Mouse (Mus musculus): ENCODE measurements around the gene Tut4. TPM values are rescaled to one million over a fixed set of nuclear protein-coding genes. Genes with fewer than 3 reads are reported as not detected.
A peak's percentile ranks its signal among the peaks of the same experiment; 100 is the strongest.

The Tut4 gene
- total RNA-seq, 2 experiments from 2014 or later, result 16.7 to 20.0 TPM

DNA sequence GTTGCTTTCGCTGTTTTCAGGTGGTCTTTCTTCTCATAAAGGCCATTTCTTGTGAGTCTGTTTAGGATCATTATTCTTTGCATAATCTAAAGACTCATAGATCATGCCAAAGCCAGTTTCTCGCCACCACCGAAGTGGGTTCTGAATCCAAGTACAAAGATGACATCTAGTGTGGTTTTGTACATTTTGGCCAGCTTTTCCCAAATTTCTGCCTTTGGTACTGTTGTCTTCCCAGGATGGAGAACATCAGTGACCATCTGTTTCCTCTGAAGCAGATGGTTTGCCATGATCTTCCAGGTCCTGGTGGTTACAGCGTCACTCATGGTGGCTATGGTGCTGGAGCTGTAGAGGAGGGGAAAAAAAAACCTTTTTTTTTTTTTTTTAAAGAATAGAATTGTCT, 25.0 kb downstream of the Tut4 start:
- DNase-seq (ENCODE audit: low spot score in 2 of 2), result no peak

DNA sequence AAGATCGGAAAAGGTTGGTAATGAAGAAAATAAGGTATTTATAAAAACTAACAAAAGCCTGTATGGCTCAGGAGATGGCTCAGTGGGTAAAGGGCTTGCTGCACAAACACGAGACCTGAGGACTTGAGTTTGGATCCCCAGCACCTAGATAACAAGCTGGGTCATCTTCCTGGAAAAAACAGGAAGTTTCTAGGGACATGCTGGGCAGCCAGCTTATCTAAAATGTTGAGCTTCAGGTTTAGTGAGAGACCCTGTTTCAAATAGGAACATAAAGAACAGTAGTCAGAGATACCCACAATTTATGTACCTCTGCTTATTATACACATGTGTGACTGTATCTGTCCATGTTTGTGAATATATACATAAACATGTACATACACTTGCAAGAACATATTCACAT, 43.8 kb downstream of the Tut4 start:
- no peak for DNase-seq (ENCODE audit: low spot score in 2 of 2)

DNA sequence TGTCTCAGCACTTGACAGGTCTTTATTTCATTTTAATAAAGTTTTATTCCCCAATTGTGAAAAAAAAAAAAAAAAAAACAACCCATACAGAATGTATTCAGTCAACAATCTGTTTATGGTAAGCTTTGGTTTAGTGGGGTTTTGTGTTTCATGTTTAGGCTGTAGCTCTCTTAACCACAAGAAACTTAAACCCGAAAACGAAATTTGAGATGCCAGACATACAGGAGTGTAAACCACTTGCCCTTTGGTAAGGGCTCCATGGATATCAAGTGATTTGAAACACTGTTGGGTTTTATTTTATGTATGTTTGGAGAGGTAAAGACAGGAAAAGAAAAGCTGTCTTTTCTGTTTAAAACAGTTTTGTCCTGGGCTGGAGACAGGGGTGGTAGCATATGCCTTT, 80.5 kb downstream of the Tut4 start:
- DNase-seq (ENCODE audit: low spot score in 2 of 2), result no peak

DNA sequence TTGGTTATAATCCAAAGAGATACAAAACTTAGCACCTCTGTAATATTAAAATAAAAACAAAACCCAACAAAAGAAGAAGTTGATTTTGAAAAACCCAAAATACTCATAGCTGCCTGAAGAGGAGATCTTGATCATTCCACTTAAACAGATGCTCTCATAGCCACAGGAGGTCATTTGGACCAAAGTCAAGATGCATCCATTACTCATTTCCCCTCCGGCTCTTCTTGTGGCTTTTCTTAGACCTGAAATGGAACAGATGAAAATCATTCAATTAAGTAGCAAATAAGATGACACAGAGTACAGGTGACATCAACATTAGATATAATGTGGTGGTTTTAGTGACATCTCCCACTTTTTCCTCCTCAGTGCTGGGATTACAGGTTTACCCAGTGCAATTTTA, 105.8 kb downstream of the Tut4 start:
- DNase-seq (ENCODE audit: low spot score in 2 of 2), result no peak

DNA sequence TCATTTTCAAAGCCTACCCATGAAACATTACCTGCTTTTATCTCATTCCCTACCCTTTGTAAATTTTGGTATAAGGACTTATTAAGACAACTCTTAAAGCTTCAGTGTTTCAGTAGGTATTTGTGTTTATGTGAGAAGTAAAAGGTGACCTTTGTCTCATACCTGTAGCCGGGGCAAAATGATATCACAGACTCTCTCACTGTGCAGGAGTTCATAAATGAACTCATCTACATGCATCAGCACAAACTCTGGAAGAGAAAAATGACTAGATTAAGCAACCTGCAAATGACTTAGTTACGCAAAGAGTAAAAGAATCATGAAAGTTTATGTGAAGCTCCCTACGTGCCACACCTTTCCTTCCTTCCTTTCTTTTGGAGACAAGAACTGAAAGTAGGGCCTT, 113.4 kb downstream of the Tut4 start:
- no peak for DNase-seq (ENCODE audit: low spot score in 2 of 2)

DNA sequence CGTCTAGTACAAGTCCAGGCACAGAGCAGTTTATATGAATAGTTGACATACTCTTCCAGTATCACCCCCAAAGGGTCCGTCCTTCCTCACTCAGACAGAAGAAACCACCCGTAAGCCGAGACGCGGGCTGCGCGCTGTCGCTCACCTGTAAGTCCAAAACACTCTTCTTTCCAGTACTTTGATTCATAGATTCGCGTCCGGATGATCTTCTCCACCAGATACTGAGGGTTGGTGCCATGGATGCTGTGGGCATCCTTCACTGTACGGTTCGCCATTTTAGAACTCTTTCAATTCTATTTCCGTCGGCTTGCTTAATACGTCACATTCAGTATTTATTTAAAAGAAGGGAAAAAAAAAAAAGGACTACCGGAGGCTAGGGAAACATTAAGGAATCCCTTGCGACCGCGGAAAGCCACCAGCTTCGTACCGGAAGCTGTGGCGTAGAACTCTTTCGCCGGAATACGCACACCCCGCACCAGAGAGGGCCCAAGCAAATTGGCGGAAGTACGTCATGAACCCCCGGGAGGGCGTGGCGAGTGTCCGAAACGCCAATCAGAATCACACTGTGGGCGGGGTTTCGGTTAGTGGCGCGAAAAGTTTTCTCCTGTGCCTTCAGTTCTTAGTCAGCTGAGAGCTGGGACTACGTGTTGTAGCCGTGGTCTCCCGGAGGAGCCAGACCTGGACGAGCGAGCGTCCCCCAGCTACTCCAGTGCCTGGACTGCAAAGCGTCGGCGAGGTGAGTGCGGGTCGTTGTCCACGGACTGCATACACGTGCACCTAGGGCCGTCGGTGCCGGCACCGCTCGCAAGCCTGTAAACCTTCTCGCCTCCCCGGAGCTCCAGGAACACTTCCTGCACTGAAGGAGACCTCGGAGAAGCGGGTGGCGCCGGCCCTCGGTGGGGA, 119.9 kb downstream of the Tut4 start, which contains the start of the genes Prpf38a and Orc1:
Gene Prpf38a, minus strand, starts transcription at position 497 of the 903 bp plus-strand sequence.
Gene Orc1, plus strand, starts transcription at position 584 of the 903 bp plus-strand sequence.
- peak; percentile 96 to 98 for DNase-seq (ENCODE audit: low spot score in 2 of 2)

DNA sequence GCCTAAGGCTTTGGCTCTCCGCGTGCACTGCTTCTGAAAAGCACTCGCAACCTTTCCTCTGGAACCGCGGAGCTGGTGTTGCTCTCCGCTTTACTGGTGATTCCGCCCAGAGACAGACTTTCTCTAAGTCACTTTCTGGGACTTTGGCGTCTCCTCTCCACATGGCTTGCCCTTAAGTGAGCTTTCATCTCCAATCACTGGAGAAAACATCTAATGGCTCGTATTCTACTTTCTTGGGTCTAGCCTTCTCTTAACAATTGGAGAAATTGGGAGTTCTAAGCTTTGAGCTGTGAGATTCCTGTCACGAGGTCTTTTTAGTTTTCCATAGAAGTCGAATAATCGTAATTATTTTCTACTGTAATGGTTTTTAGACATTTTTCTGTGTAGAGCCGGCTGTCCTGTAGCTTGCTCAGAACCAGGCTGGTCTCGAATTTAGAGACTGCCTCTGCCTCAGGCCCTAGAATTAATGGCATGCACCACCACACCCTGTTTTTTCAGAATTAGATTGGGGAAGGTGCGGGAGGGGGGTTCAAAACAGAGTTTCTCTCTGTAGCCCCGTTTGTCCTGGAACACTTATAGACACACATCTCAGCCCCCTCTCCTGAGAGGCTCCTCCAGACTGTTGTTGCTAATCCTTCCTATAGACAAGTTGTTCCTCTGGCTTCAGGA, 120.7 kb downstream of the Tut4 start:
- DNase-seq (ENCODE audit: low spot score in 2 of 2), result no peak

DNA sequence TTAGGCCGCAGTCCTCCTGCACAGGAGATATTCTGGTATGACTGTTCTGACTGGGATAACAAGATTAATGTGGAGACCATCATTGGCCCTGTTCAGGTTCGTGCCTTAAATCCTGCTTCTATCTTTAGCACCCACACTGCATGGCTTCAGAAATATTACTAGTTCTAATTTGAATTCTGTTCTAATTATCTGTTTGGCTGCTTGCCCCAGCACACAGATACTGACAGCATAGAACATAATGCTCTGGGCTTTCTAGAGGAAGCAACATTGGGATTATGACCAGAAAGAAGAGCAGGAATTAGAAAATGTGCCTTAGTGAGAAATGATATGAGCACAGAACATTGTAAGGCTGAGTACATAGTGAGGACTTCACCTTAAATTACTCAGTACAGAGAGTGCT, 134.2 kb downstream of the Tut4 start:
- DNase-seq (ENCODE audit: low spot score in 2 of 2), result no peak

DNA sequence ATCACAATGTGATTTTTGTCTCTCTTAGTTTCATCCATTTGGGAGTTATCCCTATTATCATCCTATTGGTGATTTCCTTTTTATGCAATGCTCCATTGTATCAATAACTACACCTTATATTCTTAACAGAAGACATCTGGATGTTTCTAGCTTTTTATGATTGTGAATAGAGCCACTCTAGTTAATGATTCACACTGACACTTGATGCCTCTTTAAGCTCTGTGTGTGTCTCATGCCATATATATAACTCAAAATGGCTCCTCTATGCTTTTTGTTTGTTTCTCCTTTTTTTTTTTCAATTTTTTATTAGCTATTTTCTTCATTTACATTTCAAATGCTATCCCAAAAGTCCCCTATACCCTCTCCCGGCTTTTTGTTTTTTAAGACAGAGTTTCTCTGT, 136.6 kb downstream of the Tut4 start:
- DNase-seq (ENCODE audit: low spot score in 2 of 2), result no peak

DNA sequence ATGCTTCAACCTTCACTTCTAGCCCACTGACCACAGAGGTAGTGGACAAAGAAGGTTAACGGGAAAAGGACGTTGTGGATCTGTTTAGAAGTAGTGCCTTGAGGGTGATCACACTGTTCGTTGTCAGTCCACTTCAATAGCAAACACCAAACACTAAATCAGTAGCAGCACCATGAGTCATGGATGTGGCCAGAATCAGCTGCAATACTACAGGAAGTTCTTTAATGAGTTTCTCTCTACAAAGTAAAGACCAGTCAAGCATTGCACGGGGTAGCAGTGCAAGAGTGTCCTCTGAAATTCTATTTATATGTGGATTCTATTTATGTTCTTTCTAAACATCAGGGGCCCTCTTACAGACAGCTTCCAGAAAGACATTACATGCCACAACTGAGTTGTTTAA, 139.1 kb downstream of the Tut4 start:
- no peak for DNase-seq (ENCODE audit: low spot score in 2 of 2)

DNA sequence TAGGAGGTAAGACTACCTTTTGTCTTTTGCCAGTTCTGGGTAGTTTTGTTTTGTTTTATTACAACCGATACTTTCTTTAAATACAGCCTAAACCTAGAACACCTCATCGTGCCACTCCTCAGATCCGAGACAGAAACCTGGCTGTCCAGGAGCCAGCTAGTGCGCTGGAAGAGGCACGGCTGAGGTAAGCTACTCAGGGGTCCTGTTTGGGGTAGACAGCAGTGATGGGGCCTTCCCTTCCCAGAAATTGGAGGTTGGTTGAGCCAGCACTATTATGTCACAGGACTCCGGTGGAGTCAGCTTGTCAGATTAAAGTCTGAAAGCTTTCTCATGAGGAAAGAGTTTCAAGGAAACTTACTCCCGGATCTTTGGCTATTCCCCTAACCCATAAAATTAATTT, 142.6 kb downstream of the Tut4 start:
- DNase-seq (ENCODE audit: low spot score in 2 of 2), result no peak

DNA sequence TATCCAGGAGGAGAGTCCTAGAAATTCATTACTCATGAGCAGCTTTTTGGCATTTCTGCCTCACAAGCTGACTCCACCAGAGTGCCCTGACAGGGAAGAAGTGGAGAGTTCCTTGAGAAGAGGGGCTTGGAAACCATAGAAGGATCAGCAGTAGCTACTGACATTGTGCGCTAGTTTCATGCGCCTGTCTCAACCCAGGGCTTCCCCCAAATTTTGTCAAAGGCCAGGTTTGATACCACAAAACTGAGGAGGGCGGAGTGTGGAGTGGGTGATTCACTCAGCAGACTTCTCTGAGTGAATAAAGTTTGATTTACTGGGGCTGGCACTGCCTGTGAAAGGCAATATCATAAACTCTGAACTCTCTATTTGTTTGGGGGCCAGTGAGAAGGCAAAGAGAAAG, 149.4 kb downstream of the Tut4 start:
- no peak for DNase-seq (ENCODE audit: low spot score in 2 of 2)

Other genes with a start within 250 kb of the Tut4 start
- gene Zyg11a, start 241.4 kb upstream of the Tut4 start, total RNA-seq (2021), result 1 to 10 TPM in 1 of 2 experiments, under 1 TPM in 1; 0.36 to 1.0 TPM
- gene Zyg11b, start 158.3 kb upstream of the Tut4 start, total RNA-seq (2021), result 10 to 100 TPM; 28.8 to 43.9 TPM
- gene Coa7, start 131.3 kb upstream of the Tut4 start, total RNA-seq (2021), result 10 to 100 TPM; 40.6 to 42.5 TPM
- 1 to 10 TPM; 3.2 to 7.0 TPM for gene Shisal2a, start 76.1 kb upstream of the Tut4 start, total RNA-seq (2021)
- gene Gpx7, start 52.5 kb upstream of the Tut4 start, total RNA-seq (2021), result 1 to 10 TPM; 4.3 TPM
- gene Prpf38a, start 119.9 kb downstream of the Tut4 start, total RNA-seq (2021), result 10 to 100 TPM; 23.4 to 25.9 TPM
- under 1 TPM; 0.10 to 0.29 TPM for gene Orc1, start 120.0 kb downstream of the Tut4 start, total RNA-seq (2021)
- gene Cc2d1b, start 160.5 kb downstream of the Tut4 start, total RNA-seq (2021), result 10 to 100 TPM; 33.4 to 44.0 TPM